Mouse (Mus musculus): ENCODE data around the gene Vash2. TPM values are rescaled to one million over a fixed set of nuclear protein-coding genes. Genes with fewer than 3 reads are reported as not detected.

The Vash2 gene
- total RNA-seq, 2 experiments from 2014 or later, result 1.8 to 1.9 TPM

DNA sequence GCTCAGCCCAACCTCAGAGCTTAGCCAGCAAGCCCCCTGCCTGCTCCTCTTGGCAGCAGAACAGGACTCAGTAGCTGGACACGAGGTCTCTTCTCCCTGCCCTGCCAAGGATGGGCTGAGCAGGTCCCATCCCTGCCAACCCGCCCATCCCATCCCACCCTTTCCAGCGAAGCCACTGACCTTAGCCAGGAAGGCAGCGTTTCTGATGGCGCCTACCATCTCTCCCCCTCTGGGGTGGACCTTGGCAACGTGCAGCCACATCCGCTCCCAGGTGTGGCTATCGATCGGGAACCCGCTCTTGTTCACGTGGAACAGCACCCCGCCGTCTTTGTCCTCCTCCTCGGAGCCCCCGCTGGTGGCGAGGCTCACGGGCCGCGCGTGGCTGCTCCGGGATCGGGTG lies 1.1 kb downstream of the Vash2 start:
- intact Hi-C loops (cut with DNase I), result no loop called here

DNA sequence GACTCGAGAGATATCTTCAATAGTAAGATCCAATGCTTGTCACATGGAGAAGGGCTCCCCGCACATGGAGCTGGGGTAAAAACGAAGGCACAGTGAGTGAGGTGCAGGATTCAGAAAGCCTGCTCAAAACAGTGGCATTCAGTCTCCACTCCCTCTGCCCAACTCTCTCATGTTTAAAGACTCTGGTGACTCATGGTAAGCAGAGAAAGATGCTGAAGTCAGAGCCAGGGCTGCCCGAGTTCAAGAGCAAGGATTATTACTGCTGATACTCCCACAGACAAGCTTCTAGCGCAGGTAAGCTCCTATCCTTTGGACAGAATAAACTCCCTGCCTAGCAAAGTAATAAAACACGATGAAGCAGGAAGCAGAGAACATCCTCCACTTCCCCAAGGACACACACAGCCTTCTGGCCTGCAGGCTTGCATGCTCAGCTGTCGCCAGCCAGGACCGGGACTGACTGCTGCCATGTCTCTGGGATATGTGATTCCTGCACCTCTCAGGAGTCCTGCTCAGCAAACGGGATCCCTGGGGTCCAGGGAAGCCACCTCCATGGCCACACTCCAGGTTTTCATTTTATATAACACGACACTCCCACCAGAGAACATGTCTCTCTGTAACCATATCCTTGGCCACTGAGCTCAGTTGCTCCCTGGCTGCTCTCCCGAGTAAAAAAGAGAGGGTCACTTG lies 2.1 kb downstream of the Vash2 start:
- intact Hi-C loops (cut with DNase I), result no loop called here

More for the DNA sequence above, 1.1 kb downstream of the Vash2 start:
- no peak for DNase-seq (ENCODE audit: low spot score in 2 of 2)

GRCm38 (mm10) chr1:190974833-190975232 lies 4.3 kb downstream of the Vash2 start:
- DNase-seq (ENCODE audit: low spot score in 2 of 2), result no peak
- intact Hi-C loops (cut with DNase I), result no loop called here

More for the DNA sequence above, 2.1 kb downstream of the Vash2 start:
- no peak for DNase-seq (ENCODE audit: low spot score in 2 of 2)

DNA sequence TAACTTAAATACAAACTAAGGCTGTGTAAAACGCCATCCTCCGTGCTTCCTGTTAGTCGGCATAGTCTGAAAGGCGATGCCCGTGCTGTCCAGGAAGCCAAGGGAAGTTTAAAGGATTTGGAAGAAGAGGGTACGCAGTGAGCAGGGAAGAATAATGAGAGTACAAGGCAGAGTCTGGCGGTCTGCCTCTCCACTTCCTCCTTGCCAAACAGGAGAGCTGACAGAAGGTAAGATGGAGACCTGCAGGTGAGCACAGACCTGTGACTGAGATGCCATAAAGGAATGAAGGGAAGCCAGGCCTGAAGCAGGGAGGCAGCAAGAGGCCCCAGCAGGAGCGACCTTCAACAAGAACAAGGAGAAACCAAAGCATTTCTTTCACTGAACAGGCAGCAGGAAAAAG lies 4.9 kb downstream of the Vash2 start:
- DNase-seq (ENCODE audit: low spot score in 2 of 2), result no peak
- intact Hi-C loops (cut with DNase I), result no loop called here

DNA sequence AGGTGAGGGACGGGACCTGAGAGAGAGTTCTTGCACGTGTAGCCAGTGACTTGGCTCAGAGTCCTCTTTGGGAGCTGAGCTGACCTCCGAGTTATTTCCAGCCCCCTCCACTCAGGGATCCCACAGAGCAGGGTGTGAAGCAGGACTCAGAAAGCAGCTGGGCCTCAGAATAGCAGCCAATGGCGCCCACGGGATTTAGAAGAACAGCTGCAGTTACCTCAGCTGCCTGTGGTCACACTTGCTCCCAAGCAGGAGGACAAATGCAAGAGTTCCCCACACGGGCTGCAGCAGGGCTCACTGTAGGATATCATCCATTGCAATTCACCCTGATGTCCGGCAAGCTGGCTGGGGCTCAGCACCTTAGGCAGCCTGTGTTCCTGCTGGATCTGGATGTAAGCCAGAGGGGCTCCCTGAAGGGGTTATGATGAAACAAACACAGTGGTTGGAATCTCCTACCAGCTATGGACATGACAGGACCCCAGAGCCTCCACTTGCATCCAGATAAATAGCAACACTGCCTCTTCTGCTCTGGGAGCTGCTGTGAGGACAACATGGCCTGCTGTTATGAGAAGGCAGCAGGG lies 6.4 kb downstream of the Vash2 start:
- intact Hi-C loops (cut with DNase I), result no loop called here
- peak; percentile 37 to 51 for DNase-seq (ENCODE audit: low spot score in 2 of 2)

GRCm38 (mm10) chr1:190971708-190972610 lies 7.1 kb downstream of the Vash2 start:
- intact Hi-C loops (cut with DNase I), result no loop called here
- DNase-seq (ENCODE audit: low spot score in 2 of 2), result peak; percentile 30 to 66

- no peak for DNase-seq (ENCODE audit: low spot score in 2 of 2)
- intact Hi-C loops (cut with DNase I), result no loop called here
Observed at GRCm38 (mm10) chr1:190968010-190968409, 11.1 kb downstream of the Vash2 start.

GRCm38 (mm10) chr1:190964992-190965780 lies 13.9 kb downstream of the Vash2 start:
- intact Hi-C loops (cut with DNase I), result no loop called here
- DNase-seq (ENCODE audit: low spot score in 2 of 2), result no peak

- intact Hi-C loops (cut with DNase I), result no loop called here
- DNase-seq (ENCODE audit: low spot score in 2 of 2), result no peak
Observed at GRCm38 (mm10) chr1:190962760-190963159, 16.3 kb downstream of the Vash2 start.

- intact Hi-C loops (cut with DNase I), result no loop called here
Observed at GRCm38 (mm10) chr1:190958821-190959220, 20.3 kb downstream of the Vash2 start.

GRCm38 (mm10) chr1:190953009-190953408 lies 26.1 kb downstream of the Vash2 start:
- no peak for DNase-seq (ENCODE audit: low spot score in 2 of 2)
- intact Hi-C loops (cut with DNase I), result no loop called here

More at GRCm38 (mm10) chr1:190958821-190959220, 20.3 kb downstream of the Vash2 start:
- no peak for DNase-seq (ENCODE audit: low spot score in 2 of 2)

DNA sequence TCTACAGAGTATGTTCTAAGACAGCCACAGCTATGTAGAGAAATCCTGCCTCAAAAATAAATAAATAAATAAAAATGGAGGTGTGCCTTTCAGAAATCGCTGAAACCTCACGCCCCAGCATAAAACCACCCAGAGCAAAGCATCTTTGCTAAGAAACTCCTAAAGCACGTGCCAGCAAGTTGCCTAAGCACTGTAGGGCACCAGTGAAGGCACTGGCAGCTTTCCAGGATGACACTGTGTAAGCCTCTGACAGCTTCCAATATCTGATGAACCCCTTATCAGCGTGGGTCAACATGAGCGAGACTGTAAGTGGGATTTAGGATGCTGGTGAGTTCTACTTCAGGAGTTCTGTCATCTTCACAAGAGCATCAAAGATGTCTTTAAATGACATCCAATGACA lies 28.1 kb downstream of the Vash2 start:
- DNase-seq (ENCODE audit: low spot score in 2 of 2), result no peak
- intact Hi-C loops (cut with DNase I), result no loop called here

- no peak for DNase-seq (ENCODE audit: low spot score in 2 of 2)
- intact Hi-C loops (cut with DNase I), result no loop called here
Observed at GRCm38 (mm10) chr1:190948846-190949245, 30.2 kb downstream of the Vash2 start.

- intact Hi-C loops (cut with DNase I), result no loop called here
- no peak for DNase-seq (ENCODE audit: low spot score in 2 of 2)
Observed at GRCm38 (mm10) chr1:190948439-190948838, 30.7 kb downstream of the Vash2 start.

DNA sequence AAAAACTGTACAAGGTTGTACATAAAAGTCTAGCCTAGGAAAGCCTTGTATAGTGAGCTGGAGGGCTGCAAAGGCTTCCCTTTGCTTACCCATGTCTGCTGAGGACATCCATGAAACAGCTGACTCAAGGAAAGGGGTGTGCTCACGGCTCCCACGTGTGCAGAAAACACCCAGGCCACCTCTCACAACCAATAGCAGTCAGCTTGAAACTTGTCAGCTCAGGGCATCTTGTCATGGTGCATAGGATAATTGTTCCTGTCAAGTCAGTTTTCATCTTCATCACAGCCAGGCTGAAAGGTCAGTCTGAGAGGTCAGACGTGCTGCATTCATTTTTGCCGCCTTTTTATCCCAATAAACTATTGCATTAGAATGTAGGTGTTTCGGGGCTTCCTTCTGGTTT lies 31.1 kb downstream of the Vash2 start:
- DNase-seq (ENCODE audit: low spot score in 2 of 2), result no peak

DNA sequence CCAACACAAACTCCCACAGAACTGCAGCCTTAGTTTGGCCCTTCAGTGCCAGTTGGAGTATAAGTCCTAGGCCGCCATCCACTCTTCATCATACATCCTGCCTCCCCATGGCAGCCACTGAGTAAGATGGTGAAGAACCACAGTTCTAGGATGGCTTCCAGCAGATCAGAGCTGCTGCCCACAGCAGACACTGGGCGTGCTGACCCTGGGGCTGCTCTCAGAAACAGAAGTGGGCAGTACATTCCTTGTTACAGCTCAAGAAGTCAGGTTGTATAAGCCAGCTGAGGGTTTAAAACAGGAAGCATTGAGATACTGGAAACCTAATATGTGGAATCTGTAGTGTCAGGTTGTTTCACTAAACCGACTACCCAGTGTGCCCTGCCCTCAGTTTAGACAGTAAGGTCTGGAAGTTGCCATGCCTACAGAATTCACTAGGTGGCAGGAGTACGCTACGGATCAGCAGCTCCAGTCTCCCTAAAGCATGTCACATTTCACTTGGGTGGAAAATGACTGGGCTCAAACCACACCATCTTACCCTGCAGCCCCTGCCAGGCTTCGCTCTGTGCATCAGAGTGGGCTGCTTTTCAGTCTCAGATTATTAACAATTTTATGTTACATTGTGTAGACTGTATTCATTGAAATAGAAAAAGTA lies 34.9 kb downstream of the Vash2 start:
- intact Hi-C loops (cut with DNase I), result loop anchor here (5.0 kb wide), 3 partner anchors 63 to 133 kb away; partner anchors contain the start of genes Nsl1 and Tatdn3
- DNase-seq (ENCODE audit: low spot score in 2 of 2), result peak; percentile 75 to 83

More for the DNA sequence above, 31.1 kb downstream of the Vash2 start:
- intact Hi-C loops (cut with DNase I), result no loop called here

- intact Hi-C loops (cut with DNase I), result loop anchor here (5.0 kb wide), 3 partner anchors 67 to 137 kb away; partner anchors contain the start of genes Nsl1 and Tatdn3
- DNase-seq (ENCODE audit: low spot score in 2 of 2), result no peak
Observed at GRCm38 (mm10) chr1:190939803-190940202, 39.3 kb downstream of the Vash2 start.

- intact Hi-C loops (cut with DNase I), result no loop called here
- DNase-seq (ENCODE audit: low spot score in 2 of 2), result no peak
Observed at GRCm38 (mm10) chr1:190930181-190930580, 48.9 kb downstream of the Vash2 start.
